Mouse (Mus musculus) leukemia stem cell, adult 10-12 weeks (primary cell): ENCODE results near the gene Actr3b. TPM values are rescaled to one million over a fixed set of nuclear protein-coding genes. Genes with fewer than 3 reads are reported as not detected.

Experiments
- polyA plus RNA-seq: library from polyadenylated mRNA; stranded (reverse); fragments of >175 nt; gene quantifications from 2 replicates; pipeline ENCODE4 v1.2.3, GENCODE M21; 2012; ENCODE audit warnings: low replicate concordance

Actr3b gene
- 0.69 and 0.75 TPM in 2 replicates for polyA plus RNA-seq

DNA sequence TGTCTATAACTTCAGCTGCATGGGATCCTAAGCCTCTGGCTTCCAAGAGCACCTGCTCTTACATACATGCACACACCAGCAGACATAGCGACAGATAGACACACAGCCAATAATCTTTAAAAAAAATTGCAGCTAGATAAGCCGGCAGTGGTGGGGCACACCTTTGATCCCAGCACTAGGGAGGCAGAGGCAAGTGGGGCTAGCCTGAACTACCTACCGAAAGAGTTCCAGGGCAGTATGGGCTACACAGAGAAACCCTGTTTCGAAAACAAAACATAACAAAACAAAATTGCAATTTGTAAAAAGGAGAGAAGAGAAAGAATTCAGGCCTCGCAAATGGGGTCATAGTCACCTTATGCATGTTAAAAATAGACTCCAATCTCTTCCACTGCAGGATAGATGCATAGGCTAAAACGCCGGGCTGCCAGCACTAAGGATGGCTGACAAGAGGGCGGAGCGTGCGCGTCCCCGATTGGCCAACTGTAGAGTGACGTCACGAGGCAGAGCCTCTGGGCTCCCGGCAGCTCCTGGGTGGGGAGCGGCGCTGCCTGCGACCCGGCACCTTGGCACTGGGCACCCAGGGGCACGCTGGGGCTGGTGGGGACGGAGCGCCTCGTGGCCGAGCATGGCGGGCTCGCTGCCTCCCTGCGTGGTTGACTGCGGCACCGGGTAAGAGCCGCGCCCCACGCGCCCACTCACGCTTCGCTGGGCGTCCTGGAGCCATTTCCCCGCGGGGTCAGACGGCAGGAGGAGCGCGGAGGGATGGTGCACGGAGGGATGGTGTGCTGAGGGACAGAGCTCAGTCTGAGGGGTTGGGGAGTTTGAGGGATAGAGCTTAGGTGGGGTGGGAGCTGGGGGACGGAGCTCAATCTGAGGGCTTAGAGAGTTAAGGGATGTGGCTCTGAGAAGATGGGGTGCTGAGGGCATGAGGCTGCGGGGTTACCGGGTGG, at the start of gene Actr3b:
TSS of gene Actr3b (plus strand) at position 538 of the 950 bp plus-strand sequence.

Other genes starting within 250 kb of the Actr3b start
- gene Cct8l1, start 243.9 kb upstream of the Actr3b start, polyA plus RNA-seq, result not detected in 2 replicates
- 2.0 and 7.3 TPM in 2 replicates for gene Xrcc2, start 54.2 kb upstream of the Actr3b start, polyA plus RNA-seq
- not detected in 2 replicates for gene Gm21663, start 182.4 kb downstream of the Actr3b start, polyA plus RNA-seq
- not detected in 2 replicates for gene Gm21671, start 194.4 kb downstream of the Actr3b start, polyA plus RNA-seq
- not detected in 2 replicates for gene Gm21680, start 212.7 kb downstream of the Actr3b start, polyA plus RNA-seq
- 0.07 TPM in 1 of 2 replicates, not detected in the other for gene Gm21698, start 228.7 kb downstream of the Actr3b start, polyA plus RNA-seq
- gene Gm1979, start 244.8 kb downstream of the Actr3b start, polyA plus RNA-seq, result not detected in 2 replicates